Mouse (Mus musculus): ENCODE measurements around the gene Vps72.
"Not testable (repeated sequence)": the region's sequence is repeated elsewhere in the genome, so short reads cannot be mapped to it uniquely, and the experiment has no call there.

Vps72 gene

GRCm38 (mm10) chr3:95110911-95111726 lies at the start of gene Vps72:
Gene Vps72 (plus strand): TSS chr3:95111022.
- peak; percentile 82 for ATAC-seq (ENCODE audit: low TSS enrichment)

- no peak for ATAC-seq (ENCODE audit: low TSS enrichment)
Measured at GRCm38 (mm10) chr3:95063741-95064140, 47.1 kb upstream of the Vps72 start.

- ATAC-seq (ENCODE audit: low TSS enrichment), result no peak
Measured at GRCm38 (mm10) chr3:95065553-95065952, 45.3 kb upstream of the Vps72 start.

GRCm38 (mm10) chr3:95066095-95066494 lies 44.7 kb upstream of the Vps72 start:
- no peak for ATAC-seq (ENCODE audit: low TSS enrichment)

GRCm38 (mm10) chr3:95066570-95066969 lies 44.3 kb upstream of the Vps72 start:
- peak; percentile 82 for ATAC-seq (ENCODE audit: low TSS enrichment)

- no peak for ATAC-seq (ENCODE audit: low TSS enrichment)
Measured at GRCm38 (mm10) chr3:95071606-95072005, 39.2 kb upstream of the Vps72 start.

GRCm38 (mm10) chr3:95088071-95088470 lies 22.8 kb upstream of the Vps72 start:
- peak; percentile 93 for ATAC-seq (ENCODE audit: low TSS enrichment)

- no peak for ATAC-seq (ENCODE audit: low TSS enrichment)
Measured at GRCm38 (mm10) chr3:95100854-95101253, 10.0 kb upstream of the Vps72 start.

- peak; percentile 57 for ATAC-seq (ENCODE audit: low TSS enrichment)
Measured at GRCm38 (mm10) chr3:95105121-95105520, 5.7 kb upstream of the Vps72 start.

GRCm38 (mm10) chr3:95105586-95106337 lies 5.1 kb upstream of the Vps72 start:
- peak; percentile 39; the same call in 1 of the 2 replicates for ATAC-seq (ENCODE audit: low TSS enrichment)

- ATAC-seq (ENCODE audit: low TSS enrichment), result peak; percentile 78
Measured at GRCm38 (mm10) chr3:95106338-95107117, 4.3 kb upstream of the Vps72 start, which contains the start of gene Pip5k1a. Gene Pip5k1a (minus strand): TSS chr3:95106930.

- not testable (repeated sequence) for ATAC-seq (ENCODE audit: low TSS enrichment)
Measured at GRCm38 (mm10) chr3:95107308-95107707, 3.5 kb upstream of the Vps72 start.

GRCm38 (mm10) chr3:95107898-95108297 lies 2.9 kb upstream of the Vps72 start:
- no peak for ATAC-seq (ENCODE audit: low TSS enrichment)

GRCm38 (mm10) chr3:95112760-95113159 lies 1.9 kb downstream of the Vps72 start:
- no peak for ATAC-seq (ENCODE audit: low TSS enrichment)

GRCm38 (mm10) chr3:95117751-95118150 lies 6.9 kb downstream of the Vps72 start:
- ATAC-seq (ENCODE audit: low TSS enrichment), result no peak

GRCm38 (mm10) chr3:95121580-95121979 lies 10.8 kb downstream of the Vps72 start:
- no peak for ATAC-seq (ENCODE audit: low TSS enrichment)

GRCm38 (mm10) chr3:95124246-95124645 lies 13.4 kb downstream of the Vps72 start, which contains the start of gene Tmod4:
Gene Tmod4 (plus strand): TSS chr3:95124476.
- 0 out of 2 replicates have a peak, but pooled peaks have one; percentile 42 for ATAC-seq (ENCODE audit: low TSS enrichment)

GRCm38 (mm10) chr3:95124972-95125371 lies 14.2 kb downstream of the Vps72 start:
- ATAC-seq (ENCODE audit: low TSS enrichment), result peak; percentile 45

GRCm38 (mm10) chr3:95129226-95129651 lies 18.4 kb downstream of the Vps72 start:
- no peak for ATAC-seq (ENCODE audit: low TSS enrichment)

GRCm38 (mm10) chr3:95130081-95130480 lies 19.3 kb downstream of the Vps72 start:
- ATAC-seq (ENCODE audit: low TSS enrichment), result no peak

GRCm38 (mm10) chr3:95132389-95132788 lies 21.6 kb downstream of the Vps72 start:
- ATAC-seq (ENCODE audit: low TSS enrichment), result not testable (repeated sequence)

GRCm38 (mm10) chr3:95133176-95133575 lies 22.4 kb downstream of the Vps72 start:
- ATAC-seq (ENCODE audit: low TSS enrichment), result 0 out of 2 replicates have a peak, but pooled peaks have one; percentile 6
